Mouse (Mus musculus) heart, postnatal 10 days (tissue): Measurements from ENCODE around the gene Zfp941. TPM values are rescaled to one million over a fixed set of nuclear protein-coding genes. Genes with fewer than 3 reads are reported as not detected.
A peak's percentile ranks its signal among the peaks of the same experiment; 100 is the strongest.

Experiments used
- DNase-seq, 2 experiments: peaks; one replicate each; pipeline ENCODE4 v3.0.0; 2021
- intact Hi-C: fragments of 180-260 bp; cut with DNase I; formaldehyde crosslinking; loops from one replicate; pipeline ENCODE4 v1.15.1; 2025
- total RNA-seq, 2 experiments: library from RNA; stranded (reverse); gene quantifications; 2 replicates each; pipeline ENCODE4 v1.2.3; 2021

Zfp941 gene
- total RNA-seq, result under 1 TPM; 0.45 to 0.47 TPM

DNA sequence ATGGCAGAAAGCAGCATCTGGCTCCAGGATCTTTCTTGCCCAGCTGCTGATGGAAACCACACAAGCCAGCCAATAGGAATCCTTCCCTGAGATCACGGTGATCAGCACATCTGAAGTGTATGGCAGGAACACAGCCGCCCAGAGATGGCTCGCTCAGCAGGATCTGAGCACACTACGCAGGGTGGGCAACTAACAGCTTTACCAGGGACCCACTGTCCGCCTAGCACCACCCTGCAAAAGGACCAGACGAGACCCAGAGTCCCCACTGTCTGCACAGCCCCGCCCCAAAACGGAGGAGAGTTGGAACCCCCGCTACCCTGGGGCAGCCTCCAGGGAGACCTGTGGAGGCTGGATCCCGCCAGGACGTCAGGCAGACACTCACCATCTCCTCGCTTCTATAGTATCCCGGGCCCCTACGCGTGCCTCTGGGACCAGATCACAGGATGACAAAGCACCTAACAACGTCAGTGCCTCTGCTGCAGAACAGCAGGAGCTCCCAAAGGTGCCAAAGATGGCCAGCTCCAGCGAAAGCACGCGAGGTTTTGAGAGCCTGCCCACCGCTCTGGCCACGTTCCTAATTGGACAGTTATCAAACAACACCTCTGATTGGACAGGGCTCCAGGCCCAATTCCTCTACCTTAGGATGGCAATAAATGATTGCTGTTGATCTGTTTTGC is at the start of gene Zfp941:
Gene Zfp941, minus strand, starts transcription at position 526 of the 677 bp plus-strand sequence.
- peak; percentile 37 to 51 for DNase-seq
- intact Hi-C loops, result no loop called here

DNA sequence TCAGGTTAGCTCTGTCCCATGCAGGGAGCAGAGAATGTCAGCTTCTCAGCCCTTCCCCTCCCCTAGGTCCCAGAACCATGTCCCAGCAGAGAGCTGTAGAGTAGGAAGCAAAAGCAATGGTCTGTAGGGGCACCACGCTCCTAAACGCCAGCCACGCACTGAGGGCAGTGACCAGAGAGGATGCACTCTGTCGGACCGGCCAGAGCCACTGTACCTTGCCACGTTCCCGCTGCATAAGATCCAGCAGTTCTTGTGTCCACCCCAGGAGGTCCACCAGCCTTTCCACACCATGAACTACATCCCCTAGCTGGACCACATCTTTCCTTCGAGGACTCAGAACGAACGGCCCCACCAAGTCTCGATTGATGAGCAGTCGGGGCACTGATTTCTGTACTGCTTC is 42.8 kb upstream of the Zfp941 start:
- no peak for DNase-seq
- intact Hi-C loops, result no loop called here

DNA sequence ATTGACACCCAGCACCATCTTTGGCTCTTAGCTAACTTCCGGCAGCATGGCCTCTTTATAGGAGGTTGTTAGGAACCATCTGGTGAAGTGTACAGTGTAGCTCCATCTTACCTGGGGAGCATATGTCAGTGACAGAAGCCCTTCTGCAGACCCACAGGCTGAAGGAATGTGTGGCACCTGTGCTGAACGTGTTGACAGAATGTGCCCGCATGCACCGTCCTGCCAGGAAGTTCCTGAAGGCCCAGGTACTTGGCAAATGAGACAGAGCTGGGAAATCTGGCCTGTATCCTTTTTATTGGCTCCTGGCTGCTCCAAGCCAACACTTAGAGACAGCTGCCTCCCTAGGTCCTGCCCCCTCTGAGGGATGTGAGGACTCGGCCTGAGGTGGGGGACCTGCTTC is 38.8 kb upstream of the Zfp941 start:
- intact Hi-C loops, result no loop called here
- DNase-seq, result no peak

DNA sequence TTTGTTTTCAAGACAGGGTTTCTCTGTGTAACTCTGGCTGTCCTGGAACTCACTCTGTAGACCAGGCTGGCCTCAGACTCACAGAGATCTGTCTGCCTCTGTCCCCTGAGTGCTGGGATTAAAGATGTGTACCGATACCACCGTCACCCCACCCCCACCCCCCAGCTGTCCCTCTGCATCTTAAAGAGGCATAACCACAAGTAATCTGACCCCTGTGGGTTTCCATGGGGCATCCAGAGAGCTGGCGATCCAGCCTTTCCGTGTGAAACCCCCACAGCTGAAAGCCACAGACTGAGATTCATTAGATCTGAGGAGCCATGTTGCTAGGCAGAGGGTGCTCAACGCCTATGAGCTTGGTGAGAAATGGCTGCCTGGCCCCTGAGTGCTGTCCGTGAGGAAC is 38.0 kb upstream of the Zfp941 start:
- intact Hi-C loops, result loop anchor here (5.0 kb wide), 3 partner anchors 92 to 332 kb away; partner anchors contain the start of genes Hras, Ifitm5, Lrrc56 and Rnh1
- DNase-seq, result no peak

DNA sequence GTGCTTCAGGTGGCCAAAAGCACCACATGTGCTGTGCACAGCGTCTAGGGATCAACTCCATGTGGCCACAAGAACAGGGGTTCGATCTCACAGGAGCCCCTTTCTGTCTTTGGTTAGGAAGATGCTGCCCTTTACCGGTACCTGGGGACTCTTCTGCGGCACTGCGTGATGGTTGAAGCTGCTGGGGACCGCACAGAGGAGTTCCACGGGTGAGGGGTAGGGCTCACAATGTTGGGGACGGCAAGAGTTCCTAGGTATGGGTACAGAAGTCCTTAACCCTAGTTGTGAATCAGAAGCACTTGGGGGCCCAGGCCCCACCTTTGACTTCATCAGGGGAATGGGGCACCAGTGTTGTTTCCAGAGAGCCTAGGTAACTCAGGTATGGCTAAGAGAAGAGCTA is 36.8 kb upstream of the Zfp941 start:
- intact Hi-C loops, result loop anchor here (5.0 kb wide), 3 partner anchors 94 to 334 kb away; partner anchors contain the start of genes Hras, Ifitm5, Lrrc56 and Rnh1
- no peak for DNase-seq

DNA sequence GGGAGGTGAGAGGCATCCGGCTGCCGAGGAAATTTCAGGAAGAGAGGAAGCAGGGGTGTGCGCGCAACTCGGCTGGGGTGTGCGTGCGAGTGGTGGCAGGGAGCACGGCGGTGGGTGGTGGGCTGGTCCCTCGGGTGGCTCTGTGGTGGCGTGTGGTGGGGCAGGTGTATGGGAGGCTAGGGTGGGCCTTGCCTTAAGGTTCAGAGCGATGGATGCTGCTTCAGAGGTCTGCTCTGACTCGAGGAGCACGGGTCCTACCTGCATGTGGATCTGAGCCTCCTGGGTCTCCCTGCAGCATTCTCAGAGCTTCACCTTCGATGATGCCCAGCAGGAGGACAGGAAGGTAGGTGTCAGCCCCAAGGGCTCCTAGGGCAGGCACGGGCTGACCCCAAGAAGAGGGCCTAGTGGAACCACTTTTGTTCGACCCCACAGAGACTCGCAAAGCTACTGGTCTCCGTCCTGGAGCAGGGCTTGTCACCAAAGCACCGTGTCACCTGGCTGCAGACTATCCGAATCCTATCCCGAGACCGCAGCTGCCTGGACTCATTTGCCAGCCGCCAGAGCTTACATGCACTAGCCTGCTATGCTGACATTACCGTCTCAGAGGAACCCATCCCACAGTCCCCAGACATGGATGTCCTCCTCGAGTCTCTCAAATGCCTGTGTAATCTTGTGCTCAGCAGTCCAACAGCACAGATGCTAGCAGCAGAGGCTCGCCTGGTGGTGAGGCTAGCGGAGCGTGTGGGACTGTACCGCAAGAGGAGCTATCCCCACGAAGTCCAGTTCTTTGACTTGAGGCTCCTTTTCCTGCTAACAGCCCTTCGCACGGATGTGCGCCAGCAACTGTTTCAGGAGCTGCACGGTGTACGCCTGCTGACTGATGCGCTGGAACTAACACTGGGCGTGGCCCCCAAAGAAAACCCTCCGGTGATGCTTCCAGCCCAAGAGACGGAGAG is 35.9 kb upstream of the Zfp941 start, which contains the start of gene Bet1l:
Gene Bet1l, minus strand, starts transcription at position 28 of the 956 bp plus-strand sequence.
- intact Hi-C loops, result loop anchor here (1.0 to 5.0 kb wide), 4 partner anchors 23 to 334 kb away; partner anchors contain the start of genes Hras, Ifitm5, Lrrc56 and Psmd13
- peak; percentile 21 to 30 for DNase-seq

DNA sequence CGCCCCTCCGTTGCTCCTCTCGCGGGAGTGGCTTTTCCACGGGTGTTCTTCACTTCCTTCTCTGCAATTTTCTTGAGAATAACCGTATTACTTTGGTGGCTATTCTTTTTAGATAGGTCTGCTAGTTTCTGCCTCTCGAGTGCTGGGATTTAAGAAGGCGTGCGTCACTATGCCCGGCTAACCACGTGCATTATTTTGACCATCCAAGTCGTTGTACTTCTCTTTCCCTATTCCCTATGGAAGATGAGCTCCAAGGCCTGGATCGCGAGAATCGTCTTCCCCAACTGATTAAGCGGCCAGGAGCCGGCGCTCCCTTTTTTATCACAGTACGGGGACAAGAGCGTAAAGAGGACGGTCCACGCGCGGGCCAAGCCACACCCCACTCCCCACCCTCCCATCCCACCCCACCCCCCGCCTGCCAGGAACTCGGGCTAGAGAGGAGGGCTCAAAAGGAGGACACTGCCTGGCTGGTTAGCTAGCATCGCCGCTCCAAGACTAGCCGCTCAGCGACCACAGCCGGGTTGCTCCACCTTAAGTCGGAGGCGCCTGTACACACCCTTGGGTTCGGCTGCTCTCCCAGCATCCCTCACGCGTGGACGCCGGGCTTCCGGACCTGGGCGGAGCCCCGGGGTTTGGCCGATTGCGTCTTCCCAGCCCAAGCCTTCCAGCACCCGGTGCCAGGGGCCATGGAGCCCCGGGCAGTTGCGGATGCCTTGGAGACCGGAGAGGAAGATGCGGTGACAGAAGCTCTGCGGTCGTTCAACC is 35.0 kb upstream of the Zfp941 start, which contains the start of gene Ric8a:
Gene Ric8a, plus strand, starts transcription at position 173 of the 765 bp plus-strand sequence.
- intact Hi-C loops, result loop anchor here (1.0 to 5.0 kb wide), 4 partner anchors 24 to 335 kb away; partner anchors contain the start of genes Hras, Ifitm5, Lrrc56 and Psmd13
- peak; percentile 93 to 94 for DNase-seq

DNA sequence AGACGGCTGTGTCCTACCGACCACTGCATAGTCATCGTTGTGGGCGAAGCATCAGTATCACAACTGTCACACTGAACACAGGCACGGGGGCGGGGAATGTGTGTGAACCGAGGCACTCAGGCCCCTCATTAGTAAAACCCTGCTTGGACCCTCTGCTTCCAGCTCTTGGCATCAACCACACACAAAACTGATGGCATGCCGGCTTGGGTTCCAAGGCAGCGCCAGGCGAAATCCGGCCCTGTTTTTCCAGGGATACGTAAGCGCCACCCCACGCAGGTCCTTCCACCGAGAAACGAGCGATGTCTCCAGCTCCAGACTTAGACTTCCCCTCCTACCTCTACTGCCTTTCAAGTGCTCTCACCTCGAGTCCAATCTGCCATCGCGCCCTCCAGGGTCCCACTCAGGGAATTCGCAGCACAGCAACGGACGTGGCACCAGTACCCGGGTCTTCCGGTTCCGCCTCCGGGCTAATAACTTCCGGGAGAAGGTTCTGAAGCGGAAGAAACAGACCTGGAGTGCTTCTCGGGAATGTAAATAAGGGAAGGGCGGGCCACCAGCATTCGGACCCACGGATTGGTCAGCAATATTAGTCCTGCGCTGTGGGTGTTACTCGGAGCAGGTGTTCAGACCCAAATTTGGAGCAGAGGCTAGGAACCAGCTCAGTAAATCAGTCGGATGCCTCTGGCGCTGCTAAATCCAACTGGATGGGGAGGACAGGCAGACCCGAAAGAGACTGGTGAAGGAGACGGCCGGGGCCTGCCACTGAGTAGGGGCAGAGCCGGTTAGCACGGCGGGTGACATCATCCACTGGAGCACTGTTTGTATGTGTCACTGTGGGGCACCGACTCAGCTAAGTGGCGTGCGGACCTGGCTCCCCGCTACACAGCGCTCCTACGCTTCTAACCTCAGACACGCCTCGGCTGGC is 34.1 kb upstream of the Zfp941 start, which contains the start of gene Gm45785:
Gene Gm45785, minus strand, starts transcription at position 472 of the 925 bp plus-strand sequence.
- peak; percentile 90 to 91 for DNase-seq
- intact Hi-C loops, result loop anchor here (5.0 kb wide), 3 partner anchors 96 to 336 kb away; partner anchors contain the start of genes Hras, Ifitm5, Lrrc56 and Rnh1

DNA sequence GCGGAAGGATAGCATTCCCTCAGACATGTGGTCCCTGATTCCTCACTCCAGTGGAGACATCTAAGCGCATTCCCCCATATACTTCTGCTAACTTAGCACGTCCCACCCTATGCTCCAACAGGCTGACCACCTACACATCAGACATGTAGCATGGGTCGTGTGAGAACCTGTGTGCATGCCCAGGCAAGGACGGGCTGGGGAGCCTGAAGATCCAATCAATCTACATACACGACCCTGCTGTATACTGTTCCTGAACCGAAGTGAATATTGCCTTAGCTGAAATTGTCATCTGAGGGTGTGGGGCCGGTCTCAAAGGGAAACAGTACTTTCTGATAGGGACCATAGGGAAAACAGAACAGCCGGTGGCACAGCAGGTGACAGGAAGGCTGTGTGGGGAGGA is 33.2 kb upstream of the Zfp941 start:
- DNase-seq, result no peak
- intact Hi-C loops, result loop anchor here (5.0 kb wide), 3 partner anchors 97 to 337 kb away; partner anchors contain the start of genes Hras, Ifitm5, Lrrc56 and Rnh1

DNA sequence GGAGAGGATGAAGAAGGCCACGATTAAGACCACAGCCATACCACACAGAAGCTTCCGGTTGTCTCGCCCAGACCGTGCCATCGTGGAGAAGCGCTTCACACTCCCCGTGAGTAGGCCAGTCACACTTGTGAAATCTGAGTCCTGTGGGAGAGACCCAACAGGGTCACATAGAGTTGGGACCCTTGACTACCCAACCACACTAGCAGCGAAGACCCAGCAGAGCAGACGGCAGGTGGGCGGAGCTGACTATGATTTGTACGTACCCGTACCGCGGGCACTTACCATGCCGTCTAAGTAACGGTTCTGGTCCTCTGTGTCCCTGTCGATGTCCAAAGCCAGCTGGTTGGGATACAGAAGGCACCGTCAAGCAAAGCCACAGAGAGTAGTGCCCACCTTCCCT is 32.5 kb upstream of the Zfp941 start:
- no peak for DNase-seq
- intact Hi-C loops, result no loop called here

DNA sequence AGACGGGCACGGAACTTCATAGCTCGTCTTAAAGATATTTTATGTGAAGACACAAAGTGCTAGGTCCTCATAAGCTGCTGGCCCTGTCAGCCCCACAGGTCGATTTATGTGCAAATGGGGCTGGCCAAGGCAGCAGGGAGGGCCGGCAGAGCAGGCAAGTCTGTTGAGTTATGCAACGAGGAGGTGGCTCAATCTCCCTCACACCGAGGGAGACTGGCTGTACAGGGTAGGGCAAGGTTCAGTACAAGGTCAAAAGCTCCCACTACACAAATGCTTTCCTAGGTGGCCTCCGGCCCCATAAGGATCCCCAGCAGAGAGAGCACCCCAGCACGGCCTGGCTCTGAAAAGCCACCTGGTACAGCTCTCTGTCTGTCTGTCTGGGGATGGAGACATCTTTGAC is 31.4 kb upstream of the Zfp941 start:
- intact Hi-C loops, result no loop called here
- DNase-seq, result no peak

DNA sequence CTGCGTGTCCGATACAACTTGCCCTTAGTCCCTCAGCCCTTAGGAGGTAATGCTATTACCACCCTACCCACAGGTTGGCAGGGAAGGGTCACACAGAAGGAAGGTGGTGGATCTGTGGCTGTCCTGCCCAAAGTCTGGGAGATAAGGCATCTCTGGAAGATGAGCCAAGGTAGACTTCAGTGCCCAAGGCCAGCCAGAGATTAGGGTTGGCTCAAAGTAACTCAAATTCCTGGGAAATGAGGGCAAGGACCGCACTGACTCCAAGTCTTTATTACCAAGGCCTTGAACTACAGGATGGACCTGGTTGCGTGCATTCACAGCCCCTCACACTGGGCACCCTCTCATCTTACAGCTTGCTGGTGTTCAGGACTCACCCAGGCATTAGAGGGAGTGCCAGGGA is 29.9 kb upstream of the Zfp941 start:
- intact Hi-C loops, result no loop called here
- DNase-seq, result no peak

DNA sequence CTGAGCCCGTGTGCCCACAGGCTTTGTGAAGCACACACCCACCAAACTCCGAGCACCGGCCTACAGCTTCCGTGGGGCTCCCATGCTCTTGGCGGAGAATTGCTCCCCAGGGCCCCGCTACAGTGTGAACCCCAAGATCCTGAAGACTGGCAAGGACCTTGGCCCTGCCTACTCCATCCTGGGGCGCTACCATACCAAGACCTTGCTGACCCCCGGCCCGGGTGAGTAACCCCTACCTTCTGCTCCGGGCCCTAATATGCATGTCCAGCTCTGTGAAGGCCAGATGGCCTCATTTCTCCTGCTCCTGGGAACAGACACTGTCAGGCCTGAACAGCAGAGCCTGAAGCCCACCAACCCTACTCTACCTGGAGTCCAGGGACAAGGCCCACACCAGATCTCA is 26.6 kb upstream of the Zfp941 start:
- intact Hi-C loops, result no loop called here

DNA sequence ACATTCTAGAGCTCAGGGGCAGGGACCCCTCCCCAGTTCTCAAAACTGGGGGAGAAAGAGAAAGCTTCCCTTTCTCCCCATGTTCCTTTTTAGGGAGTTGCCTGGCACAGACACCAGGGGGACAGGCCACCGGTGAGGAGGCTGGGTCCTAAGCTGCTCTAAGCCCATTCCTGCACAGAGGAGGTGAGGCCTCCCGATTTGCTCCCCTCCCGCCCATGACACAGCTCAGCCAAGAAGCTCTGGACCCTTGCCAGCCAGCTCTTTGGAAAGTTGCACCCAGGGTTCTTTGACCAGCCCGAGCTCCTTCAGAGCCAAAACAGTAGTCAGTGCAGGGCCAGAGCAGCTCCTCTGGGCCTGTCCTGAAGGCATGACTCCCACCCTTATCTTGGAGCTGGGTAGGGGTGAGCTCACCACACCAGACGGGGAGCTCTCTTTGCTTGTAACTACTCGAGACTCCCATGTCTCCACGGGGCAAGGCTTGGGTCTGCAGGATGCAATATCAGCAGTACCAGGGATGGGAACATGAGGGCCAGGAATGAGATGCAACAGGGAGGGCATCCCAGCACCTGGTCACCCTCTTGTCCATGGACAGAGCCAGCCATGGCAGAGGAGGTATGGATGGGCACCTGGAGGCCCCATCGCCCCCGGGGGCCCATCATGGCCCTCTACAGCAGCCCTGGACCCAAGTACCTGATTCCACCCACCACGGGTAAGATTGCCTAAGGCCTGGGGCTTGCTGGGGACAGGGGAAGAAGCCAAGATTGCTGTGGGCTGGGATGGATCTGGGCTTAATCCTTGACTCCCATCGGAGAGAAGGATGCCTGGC is 26.0 kb upstream of the Zfp941 start, which contains the start of gene Odf3:
Gene Odf3, plus strand, starts transcription at position 51 of the 826 bp plus-strand sequence.
- DNase-seq, result peak; percentile 31 to 37
- intact Hi-C loops, result no loop called here

More for the DNA sequence above, 26.6 kb upstream of the Zfp941 start:
- no peak for DNase-seq

DNA sequence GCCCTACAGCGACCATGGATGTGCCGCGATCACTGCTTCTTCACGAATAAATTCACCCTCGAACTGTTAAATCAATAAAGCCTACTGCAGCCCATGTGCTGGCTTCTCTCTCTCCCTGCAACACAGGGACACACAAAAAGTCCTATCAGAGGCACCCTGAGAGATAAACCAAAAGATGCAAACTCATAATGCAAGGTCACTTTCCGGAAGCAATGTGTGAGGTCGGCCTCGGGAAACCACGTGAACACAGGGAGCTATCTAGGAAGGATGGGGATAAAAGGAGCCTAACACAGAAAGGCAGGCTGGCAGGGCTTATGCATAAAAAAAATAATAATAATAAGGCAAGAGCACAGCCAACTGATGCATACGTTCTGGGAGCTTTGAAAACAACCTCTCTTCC is 24.7 kb upstream of the Zfp941 start:
- intact Hi-C loops, result no loop called here
- DNase-seq, result no peak

DNA sequence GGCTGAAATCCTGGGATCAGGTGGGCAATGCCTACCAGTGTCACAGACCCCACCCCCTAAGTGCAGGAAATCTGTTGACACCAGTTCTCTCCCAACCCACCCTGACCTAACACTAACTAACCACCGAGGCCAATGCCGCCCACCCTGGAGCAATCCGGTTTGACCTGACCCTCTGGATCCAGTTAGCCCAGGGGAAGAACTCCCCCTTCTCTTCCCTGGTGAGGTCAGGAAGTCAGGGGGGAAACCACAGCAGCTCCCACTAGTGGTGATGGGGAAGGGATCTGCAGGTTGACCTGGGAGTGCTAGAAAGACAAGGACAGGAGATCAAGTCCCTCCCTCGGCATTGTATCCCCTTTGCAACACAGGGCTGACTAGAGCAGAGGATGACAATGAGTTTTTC is 23.7 kb upstream of the Zfp941 start:
- intact Hi-C loops, result loop anchor here (2.0 kb wide), 1 partner anchor 203 kb away; no protein-coding TSS in a partner anchor
- DNase-seq, result no peak

DNA sequence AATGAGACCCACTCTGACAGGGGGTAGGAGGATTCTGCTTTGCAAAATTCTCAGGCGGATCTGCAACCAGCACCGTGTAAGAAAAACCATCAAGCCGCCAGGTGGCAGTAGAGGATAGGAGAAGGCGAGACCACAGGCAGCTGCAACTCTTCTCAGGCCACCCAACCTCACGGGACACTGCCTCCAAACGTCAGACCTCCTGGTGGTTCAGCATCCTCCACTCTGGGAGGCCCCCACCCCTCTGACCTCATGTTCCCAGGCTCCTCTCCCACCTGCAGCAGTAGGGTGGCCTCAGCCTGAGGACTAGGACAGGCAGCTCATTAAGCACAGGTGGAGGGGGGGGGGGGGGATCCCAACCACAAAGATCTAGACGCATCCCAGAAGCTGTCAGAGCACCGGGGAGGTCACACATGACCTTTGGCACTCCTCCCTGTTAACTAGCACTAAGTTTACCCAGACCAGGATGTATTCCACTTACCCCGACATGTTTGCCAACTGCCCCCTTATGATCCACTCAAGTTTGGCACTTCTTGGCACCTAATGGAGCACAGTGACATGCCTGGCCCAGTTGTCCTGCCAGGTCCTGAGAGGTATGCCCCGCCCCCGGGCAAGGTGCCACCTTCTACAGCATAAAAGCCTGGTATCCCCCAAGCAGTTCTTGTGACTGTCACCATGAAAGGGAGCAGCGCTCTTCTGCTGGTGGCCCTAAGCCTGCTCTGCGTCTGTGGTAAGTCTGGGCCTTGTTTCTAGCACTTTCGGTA is 23.1 kb upstream of the Zfp941 start, which contains the start of gene Scgb1c1:
Gene Scgb1c1, plus strand, starts transcription at position 643 of the 761 bp plus-strand sequence.
- peak; percentile 92 to 98 for DNase-seq
- intact Hi-C loops, result loop anchor here (1.0 to 5.0 kb wide), 3 partner anchors 58 to 222 kb away; no protein-coding TSS in a partner anchor
